In genomic region chr16:8351424-8351823, GRCm38 (mm10) we compare ENCODE assay signal across 24 mouse cellular contexts.
DNase-seq lines count a peak whose midpoint lies in the region; ATAC-seq lines count a peak whose summit lies in the region.
"Had no signal": no experiment of that assay in that cellular context is flagged by ENCODE, and none has a peak within 500 bp of the region (broad histone marks: within the 10 kb centered on the region; RNA-seq: fewer than 3 reads in every experiment).

No protein-coding gene starts in this region.

- no peaks in the 10 kb centered on the region for H3K36me3 ChIP-seq in kidney, embryonic 14.5 days (ENCODE audit: control insufficient read depth, insufficient read depth, low read length)
- H3K36me3 ChIP-seq in forebrain, embryonic 14.5 days (ENCODE audit: control insufficient read depth, insufficient read depth, low read length) = no peaks in the 10 kb centered on the region
- H3K36me3 ChIP-seq: embryonic facial prominence, embryonic 15.5 days; limb, embryonic 10.5 days; liver, embryonic 15.5 days; lung, embryonic 15.5 days; stomach, embryonic 15.5 days had no signal

- peak overlapping the region; percentile 23; the same call in 1 of the 2 replicates for H3K4me2 ChIP-seq in kidney, embryonic 14.5 days (replicated peaks; ENCODE audit: low read depth, low read length)
- no peak overlapping the region for H3K4me2 ChIP-seq in forebrain, embryonic 14.5 days (ENCODE audit: low read length)
- H3K4me2 ChIP-seq: embryonic facial prominence, embryonic 15.5 days; liver, embryonic 15.5 days; lung, embryonic 15.5 days; stomach, embryonic 15.5 days had no signal

- peak; percentile 64; the same call in 1 of the 2 replicates for ATAC-seq in kidney, embryonic 14.5 days (ENCODE audit: low FRiP score, low TSS enrichment)
- no peak for ATAC-seq in forebrain, embryonic 14.5 days
- ATAC-seq in inflammation-experienced regulatory T-cells, adult 6 months = no peak
- ATAC-seq: activated CD4-positive, CD25-positive, alpha-beta regulatory T cell, adult 4 months; forebrain, postnatal 0 days had no signal

- intact Hi-C loops in left cerebral cortex, postnatal 4 days (cut with DNase I) = no loop called here
- intact Hi-C loops in left cerebral cortex, postnatal 14 days (cut with DNase I) = no loop called here

- WGBS in kidney, embryonic 14.5 days = 20% methylated on average over 4 of the region's 4 CpGs
- WGBS in forebrain, embryonic 14.5 days = 59% methylated on average over 4 of the region's 4 CpGs

- H3K27ac ChIP-seq in kidney, embryonic 14.5 days (ENCODE audit: low read depth, low read length) = no peak overlapping the region
- no peak overlapping the region for H3K27ac ChIP-seq in forebrain, embryonic 14.5 days (ENCODE audit: low read depth, low read length)
- H3K27ac ChIP-seq: embryonic facial prominence, embryonic 15.5 days; left cerebral cortex, adult 2 months; limb, embryonic 10.5 days; liver, embryonic 15.5 days; lung, embryonic 15.5 days; stomach, embryonic 15.5 days had no signal

- no peaks in the 10 kb centered on the region for H3K4me1 ChIP-seq in kidney, embryonic 14.5 days (ENCODE audit: control insufficient read depth, insufficient read depth, low read length)
- no peaks in the 10 kb centered on the region for H3K4me1 ChIP-seq in forebrain, embryonic 14.5 days (ENCODE audit: control insufficient read depth, insufficient read depth, low read length)
- H3K4me1 ChIP-seq: embryonic facial prominence, embryonic 15.5 days; liver, embryonic 15.5 days; lung, embryonic 15.5 days; stomach, embryonic 15.5 days had no signal

- peaks cover 5% of the 10 kb centered on the region; the same call in 1 of the 2 replicates for H3K9me3 ChIP-seq in kidney, embryonic 14.5 days (ENCODE audit: control insufficient read depth, low read length)
- H3K9me3 ChIP-seq in forebrain, embryonic 14.5 days (replicated peaks; ENCODE audit: control insufficient read depth, low read length) = no peaks in the 10 kb centered on the region
- H3K9me3 ChIP-seq: embryonic facial prominence, embryonic 15.5 days; limb, embryonic 10.5 days; liver, embryonic 15.5 days; lung, embryonic 15.5 days; stomach, embryonic 15.5 days had no signal

- H3K4me3 ChIP-seq in kidney, embryonic 14.5 days (ENCODE audit: low read length) = 0 out of 2 replicates have a peak overlapping the region, but pooled peaks have one; percentile 1
- no peak overlapping the region for H3K4me3 ChIP-seq in forebrain, embryonic 14.5 days (ENCODE audit: low read depth, low read length)
- H3K4me3 ChIP-seq: embryonic facial prominence, embryonic 15.5 days; left cerebral cortex, adult 2 months; limb, embryonic 10.5 days; liver, embryonic 15.5 days; lung, embryonic 15.5 days; myocyte; stomach, embryonic 15.5 days had no signal

- peak; percentile 11 for DNase-seq in left cerebral cortex, postnatal 4 days
- DNase-seq in left cerebral cortex, postnatal 14 days (ENCODE audit: low spot score in 2 of 2) = no peak
- DNase-seq in kidney, postnatal 14 days = peak; percentile 35
- DNase-seq in forebrain, embryonic 14.5 days (ENCODE audit: low spot score) = no peak
- no peak for DNase-seq in layer of hippocampus, adult 9-11 months
- DNase-seq: adrenal gland, adult 8-10 months; cerebellum, adult 2 months; cerebellum, postnatal 36 days; forebrain, postnatal 0 days; heart, postnatal 4 days; liver; lung, postnatal 4 days; midbrain, embryonic 14.5 days; thymus, postnatal 36 days had no signal

- 0 out of 2 replicates have a peak overlapping the region, but pooled peaks have one; percentile 5 for H3K9ac ChIP-seq in kidney, embryonic 14.5 days (ENCODE audit: low read depth, low read length)
- no peak overlapping the region for H3K9ac ChIP-seq in forebrain, embryonic 14.5 days (ENCODE audit: low read length)
- H3K9ac ChIP-seq: embryonic facial prominence, embryonic 15.5 days; forebrain, postnatal 0 days; liver, embryonic 15.5 days; lung, embryonic 15.5 days; stomach, embryonic 15.5 days had no signal

- no peaks in the 10 kb centered on the region for H3K27me3 ChIP-seq in kidney, embryonic 14.5 days (ENCODE audit: control insufficient read depth, insufficient read depth, low read length)
- H3K27me3 ChIP-seq in forebrain, embryonic 14.5 days (replicated peaks; ENCODE audit: control insufficient read depth, insufficient read depth, low read length) = no peaks in the 10 kb centered on the region
- H3K27me3 ChIP-seq: embryonic facial prominence, embryonic 15.5 days; liver, embryonic 15.5 days; lung, embryonic 15.5 days; stomach, embryonic 15.5 days had no signal

Comparison
In these comparisons a context has a peak if more than half of its experiments do, and no peak if none do; other contexts are left out.
1. DNase-seq: peak in left cerebral cortex, postnatal 4 days (single experiment) and kidney, postnatal 14 days (single experiment); none in left cerebral cortex, postnatal 14 days (0 of 2), forebrain, embryonic 14.5 days (single experiment) and layer of hippocampus, adult 9-11 months (single experiment).